Mouse (Mus musculus) G1E (cell line): ENCODE results near the gene Mtss1l. TPM values are rescaled to one million over a fixed set of nuclear protein-coding genes. Genes with fewer than 3 reads are reported as not detected.

Experiments
- ATAC-seq: 2 replicates; pipeline ENCODE4 v1.8.0; 2016; ENCODE audit warnings: mild to moderate bottlenecking; ENCODE audit not compliant: insufficient number of reproducible peaks, poor library complexity, low FRiP score, severe bottlenecking; ENCODE audit errors: extremely low read depth
- DNase-seq: peaks from one replicate; pipeline ENCODE4 v3.0.0; 2012; ENCODE audit warnings: low spot score
- H3K27me3 ChIP-seq: 2 replicates; pipeline ENCODE4 v1.6.1; 2012; ENCODE audit warnings: mild to moderate bottlenecking, low read length, inconsistent platforms; ENCODE audit not compliant: insufficient read depth
- H3K36me3 ChIP-seq: replicated peaks from 2 replicates; pipeline ENCODE3; 2012; ENCODE audit warnings: mild to moderate bottlenecking, inconsistent platforms
- H3K4me1 ChIP-seq: 2 replicates; pipeline ENCODE4 v1.6.1; 2012; ENCODE audit warnings: low read depth, low read length, inconsistent platforms, mixed read lengths; ENCODE audit not compliant: insufficient read depth
- H3K4me3 ChIP-seq: 2 replicates; pipeline ENCODE4 v1.5.1; 2012; ENCODE audit warnings: low read depth, mild to moderate bottlenecking, inconsistent platforms, low read length, moderate library complexity, mixed read lengths
- H3K9me3 ChIP-seq: replicated peaks from 2 replicates; pipeline ENCODE4 v1.6.1; 2012; ENCODE audit warnings: inconsistent platforms
- CTCF ChIP-seq: IDR thresholded peaks from 2 replicates; pipeline ENCODE4 v1.5.1; 2012; ENCODE audit warnings: low read depth, low read length, inconsistent platforms, mixed read lengths
- GATA1 ChIP-seq: IDR thresholded peaks from 2 replicates; pipeline ENCODE4 v1.6.1; 2012; ENCODE audit warnings: borderline replicate concordance, low read length, inconsistent platforms, mixed read lengths
- GATA2 ChIP-seq: IDR thresholded peaks from 2 replicates; pipeline ENCODE4 v1.6.1; 2012; ENCODE audit warnings: low read depth, low read length, inconsistent platforms, borderline replicate concordance
- POLR2AphosphoS5 ChIP-seq: IDR thresholded peaks from 2 replicates; pipeline ENCODE4 v1.6.1; 2012; ENCODE audit warnings: low read depth, low read length, inconsistent platforms; ENCODE audit not compliant: insufficient replicate concordance
- TAL1 ChIP-seq: conservative IDR thresholded peaks from 2 replicates; pipeline ENCODE4 v1.6.1; 2012; ENCODE audit warnings: low read depth, low read length, inconsistent platforms, mixed read lengths
- polyA plus RNA-seq: library from polyadenylated mRNA; stranded (reverse); fragments of >175 nt; gene quantifications from 2 replicates; pipeline ENCODE4 v1.2.3, GENCODE M21; 2012
- total RNA-seq, 2 experiments: library from RNA; stranded (forward) in 1 of 2; stranded (reverse) in 1 of 2; fragments of 200-1000 nt in 1 of 2; fragments of >200 nt in 1 of 2; fragmentation: Nextera tagmentation in 1 of 2; gene quantifications; 2 replicates each; pipeline ENCODE4 v1.2.3; 2014 to 2017

The Mtss1l gene
- total and polyA plus RNA-seq, 3 experiments, result 0.15 to 0.33 TPM; not detected in 1

GRCm38 (mm10) chr8:110754713-110755112 lies 33.4 kb downstream of the Mtss1l start:
- Histone ChIP-seq H3K4me1 (0 out of 2 replicates have a peak, but pooled peaks cover 2% of the 10 kb centered on the region), H3K36me3 (no peaks in the 10 kb centered on the region), H3K9me3 (no peaks in the 10 kb centered on the region), H3K4me3 (no peak overlapping the region), H3K27me3 (peaks cover 62% of the 10 kb centered on the region)
- no peak for TF ChIP-seq GATA2
- TF ChIP-seq CTCF, result no peak
- no peak for TF ChIP-seq TAL1
- TF ChIP-seq GATA1, result no peak
- TF ChIP-seq POLR2AphosphoS5, result no peak
- no peak for DNase-seq
- no peak for ATAC-seq

GRCm38 (mm10) chr8:110755511-110756170 lies 34.4 kb downstream of the Mtss1l start:
- DNase-seq, result no peak
- no peak for ATAC-seq
- Histone ChIP-seq H3K36me3 (no peaks in the 10 kb centered on the region), H3K4me1 (0 out of 2 replicates have a peak, but pooled peaks cover 2% of the 10 kb centered on the region), H3K27me3 (peaks cover 68% of the 10 kb centered on the region), H3K4me3 (no peak overlapping the region), H3K9me3 (no peaks in the 10 kb centered on the region)
- TF ChIP-seq POLR2AphosphoS5, result no peak
- no peak for TF ChIP-seq GATA1
- TF ChIP-seq GATA2, result no peak
- no peak for TF ChIP-seq CTCF
- no peak for TF ChIP-seq TAL1

GRCm38 (mm10) chr8:110756196-110756595 lies 34.9 kb downstream of the Mtss1l start:
- no peaks in the 10 kb centered on the region for H3K9me3 ChIP-seq
- no peak for ATAC-seq

GRCm38 (mm10) chr8:110760280-110760940 lies 39.1 kb downstream of the Mtss1l start:
- H3K36me3 ChIP-seq, result no peaks in the 10 kb centered on the region
- H3K4me1 ChIP-seq, result 0 out of 2 replicates have a peak, but pooled peaks cover 2% of the 10 kb centered on the region
- DNase-seq, result no peak
- peaks cover 42% of the 10 kb centered on the region for H3K27me3 ChIP-seq
- no peak overlapping the region for H3K4me3 ChIP-seq
- ATAC-seq, result no peak
- H3K9me3 ChIP-seq, result no peaks in the 10 kb centered on the region
- no peak for TF ChIP-seq TAL1
- TF ChIP-seq POLR2AphosphoS5, result no peak
- TF ChIP-seq GATA2, result no peak
- TF ChIP-seq CTCF, result no peak
- TF ChIP-seq GATA1, result no peak

More at GRCm38 (mm10) chr8:110756196-110756595, 34.9 kb downstream of the Mtss1l start:
- peaks cover 68% of the 10 kb centered on the region for H3K27me3 ChIP-seq
- H3K36me3 ChIP-seq, result no peaks in the 10 kb centered on the region
- DNase-seq, result no peak
- H3K4me3 ChIP-seq, result no peak overlapping the region
- no peak for TF ChIP-seq TAL1
- TF ChIP-seq GATA2, result no peak
- TF ChIP-seq CTCF, result no peak
- TF ChIP-seq POLR2AphosphoS5, result no peak
- no peak for TF ChIP-seq GATA1
- H3K4me1 ChIP-seq, result 0 out of 2 replicates have a peak, but pooled peaks cover 2% of the 10 kb centered on the region

- peaks cover 41% of the 10 kb centered on the region for H3K27me3 ChIP-seq
- 0 out of 2 replicates have a peak, but pooled peaks cover 2% of the 10 kb centered on the region for H3K4me1 ChIP-seq
- no peak overlapping the region for H3K4me3 ChIP-seq
- no peaks in the 10 kb centered on the region for H3K36me3 ChIP-seq
- ATAC-seq (no peak), DNase-seq (no peak)
- no peaks in the 10 kb centered on the region for H3K9me3 ChIP-seq
- TF ChIP-seq GATA2 (no peak), POLR2AphosphoS5 (no peak), TAL1 (no peak), GATA1 (no peak), CTCF (no peak)
Measured at GRCm38 (mm10) chr8:110761185-110761584, 39.9 kb downstream of the Mtss1l start.

- H3K4me1 ChIP-seq, result no peaks in the 10 kb centered on the region
- TF ChIP-seq CTCF (no peak), GATA1 (no peak), POLR2AphosphoS5 (no peak), TAL1 (no peak), GATA2 (no peak)
- H3K27me3 ChIP-seq, result peaks cover 35% of the 10 kb centered on the region
- H3K9me3 ChIP-seq, result no peaks in the 10 kb centered on the region
- no peak overlapping the region for H3K4me3 ChIP-seq
- H3K36me3 ChIP-seq, result no peaks in the 10 kb centered on the region
- ATAC-seq, result no peak
- no peak for DNase-seq
Measured at GRCm38 (mm10) chr8:110761988-110762387, 40.7 kb downstream of the Mtss1l start.
